Mouse (Mus musculus): ENCODE data around the gene Gpn1.

DNA sequence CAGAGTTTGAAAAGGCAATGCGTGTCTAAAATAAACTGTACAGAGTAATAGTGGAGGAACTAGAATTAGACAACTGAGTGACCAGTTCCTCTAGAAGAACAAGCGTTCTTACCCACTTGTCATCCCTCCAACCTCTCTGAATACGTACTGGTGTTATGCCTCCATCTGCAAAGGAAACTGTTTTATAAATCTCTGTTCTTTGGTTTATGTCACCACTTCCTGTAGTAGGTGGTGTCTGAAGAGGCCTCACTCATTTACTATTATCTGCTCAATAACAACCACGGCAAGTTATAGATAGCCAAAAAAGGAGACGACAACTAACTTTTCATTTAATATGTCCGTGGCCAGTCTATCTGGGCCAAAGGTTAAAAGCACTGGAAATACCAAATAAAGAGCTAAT, 26.0 kb downstream of the Gpn1 start:
- TF ChIP-seq CTCF (conservative IDR thresholded peaks at IDR 0.05 in 1 of 2, IDR thresholded peaks at IDR 0.05 in 1 of 2; ENCODE audit: low read depth in 2 of 2, low read length in 2 of 2) (no peak), POLR2A (IDR thresholded peaks at IDR 0.05; ENCODE audit: low read depth, low read length) (no peak), EP300 (IDR thresholded peaks at IDR 0.05; ENCODE audit: low read length) (no peak), BHLHE40 (IDR thresholded peaks at IDR 0.05; ENCODE audit: low read depth, low read length) (no peak), TBP (conservative IDR thresholded peaks at IDR 0.05; ENCODE audit: low read depth, low read length) (no peak), IRF4 (IDR thresholded peaks at IDR 0.05; ENCODE audit: low read depth, low read length) (no peak), MAZ (IDR thresholded peaks at IDR 0.05; ENCODE audit: low read depth, low read length) (no peak), MEF2A (IDR thresholded peaks at IDR 0.05; ENCODE audit: borderline replicate concordance, low read depth, low read length) (no peak), CHD2 (IDR thresholded peaks at IDR 0.05; ENCODE audit: low read length) (no peak), POLR2AphosphoS2 (IDR thresholded peaks at IDR 0.05; ENCODE audit: low read depth, low read length) (no peak)

Data from CH12.LX (cell line).